Mouse (Mus musculus) macrophage (primary cell): ENCODE data around the gene Lsm2. TPM values are rescaled to one million over a fixed set of nuclear protein-coding genes. Genes with fewer than 3 reads are reported as not detected.
"Not testable (repeated sequence)": the region's sequence is repeated elsewhere in the genome, so short reads cannot be mapped to it uniquely, and the experiment has no call there.

Experiments
- H3K27ac ChIP-seq: fragments of 350-480 bp; formaldehyde crosslinking; 2 replicates; pipeline ENCODE4 v1.9.0; 2021
- H3K36me3 ChIP-seq: fragments of 350-480 bp; formaldehyde crosslinking; 2 replicates; pipeline ENCODE4 v1.9.0; 2021; ENCODE audit errors: inconsistent target
- H3K4me3 ChIP-seq: fragments of 350-480 bp; formaldehyde crosslinking; 2 replicates; pipeline ENCODE4 v1.9.0; 2021; ENCODE audit errors: inconsistent target
- H3K79me2 ChIP-seq: fragments of 350-480 bp; formaldehyde crosslinking; 2 replicates; pipeline ENCODE4 v1.9.0; 2021; ENCODE audit errors: inconsistent target
- WGBS: methylation state at CpG from one replicate; pipeline ENCODE4 v1.1.7; 2026; ENCODE audit warnings: inconsistent platforms; ENCODE audit not compliant: missing documents; 5-methylcytosine and 5-hydroxymethylcytosine counted together
- polyA plus RNA-seq: library from polyadenylated mRNA; stranded (reverse); fragments of 250-400 nt; gene quantifications from 3 replicates; pipeline ENCODE4 v1.2.4, GENCODE M21; 2018; ENCODE audit warnings: inconsistent platforms

The Lsm2 gene
- polyA plus RNA-seq, 1 experiment from 2014 or later = 52.8 TPM

- Histone ChIP-seq H3K36me3 (peaks cover 11% of the 10 kb centered on the region; the same call in 1 of the 2 replicates), H3K27ac (peak overlapping the region; percentile 68), H3K4me3 (peak overlapping the region; percentile 84), H3K79me2 (peaks cover 31% of the 10 kb centered on the region)
- WGBS = 1% methylated on average over 15 of the region's 15 CpGs
These were observed 666 bp downstream of the Lsm2 start for GRCm38 (mm10) chr17:34982328-34982727.

GRCm38 (mm10) chr17:34984218-34984617, 2.6 kb downstream of the Lsm2 start:
- WGBS = 94% methylated on average over 2 of the region's 2 CpGs
- Histone ChIP-seq H3K36me3 (peaks cover 11% of the 10 kb centered on the region; the same call in 1 of the 2 replicates), H3K4me3 (no peak overlapping the region), H3K27ac (no peak overlapping the region), H3K79me2 (peaks cover 31% of the 10 kb centered on the region)

- H3K27ac ChIP-seq = no peak overlapping the region
- no peak overlapping the region for H3K4me3 ChIP-seq
- H3K36me3 ChIP-seq = no peaks in the 10 kb centered on the region
- peaks cover 34% of the 10 kb centered on the region for H3K79me2 ChIP-seq
These were observed 13.1 kb downstream of the Lsm2 start for GRCm38 (mm10) chr17:34994751-34995150.

GRCm38 (mm10) chr17:34995192-34995591, 13.5 kb downstream of the Lsm2 start:
- H3K27ac ChIP-seq, H3K36me3 ChIP-seq, H3K4me3 ChIP-seq: not testable (repeated sequence)
- 77% methylated on average over 4 of the region's 4 CpGs for WGBS
- peaks cover 37% of the 10 kb centered on the region for H3K79me2 ChIP-seq

GRCm38 (mm10) chr17:34995927-34996326, 14.3 kb downstream of the Lsm2 start:
- peaks cover 37% of the 10 kb centered on the region for H3K79me2 ChIP-seq
- H3K4me3 ChIP-seq, H3K36me3 ChIP-seq, H3K27ac ChIP-seq: not testable (repeated sequence)
- WGBS = 69% methylated on average over 4 of the region's 4 CpGs

- no peak overlapping the region for H3K4me3 ChIP-seq
- peaks cover 37% of the 10 kb centered on the region for H3K79me2 ChIP-seq
- no peak overlapping the region for H3K27ac ChIP-seq
- WGBS = 86% methylated on average over 12 of the region's 14 CpGs
- no peaks in the 10 kb centered on the region for H3K36me3 ChIP-seq
These were observed 14.9 kb downstream of the Lsm2 start for GRCm38 (mm10) chr17:34996411-34997141.

- no peak overlapping the region for H3K4me3 ChIP-seq
- 81% methylated on average over 3 of the region's 5 CpGs for WGBS
- peaks cover 37% of the 10 kb centered on the region for H3K79me2 ChIP-seq
- H3K36me3 ChIP-seq = no peaks in the 10 kb centered on the region
- H3K27ac ChIP-seq = no peak overlapping the region
These were observed 15.5 kb downstream of the Lsm2 start for GRCm38 (mm10) chr17:34997142-34997483.

- peak overlapping the region; percentile 72 for H3K4me3 ChIP-seq
- WGBS = 58% methylated on average over 15 of the region's 15 CpGs
- H3K36me3 ChIP-seq = no peaks in the 10 kb centered on the region
- peak overlapping the region; percentile 94 for H3K27ac ChIP-seq
- H3K79me2 ChIP-seq = peaks cover 54% of the 10 kb centered on the region
These were observed 17.1 kb downstream of the Lsm2 start for GRCm38 (mm10) chr17:34998526-34999430.

- peaks cover 67% of the 10 kb centered on the region for H3K79me2 ChIP-seq
- H3K4me3 ChIP-seq = peak overlapping the region; percentile 72
- H3K36me3 ChIP-seq = not testable (repeated sequence)
- 0% methylated on average over 26 of the region's 32 CpGs for WGBS
- H3K27ac ChIP-seq = peak overlapping the region; percentile 94
These were observed 18.4 kb downstream of the Lsm2 start for GRCm38 (mm10) chr17:34999871-35000716.

GRCm38 (mm10) chr17:35000717-35001451, 19.2 kb downstream of the Lsm2 start, which contains the start of gene Vars:
TSS of gene Vars (plus strand) at chr17:35000987.
- Histone ChIP-seq H3K27ac (peak within 1 kb of the TSS; percentile 94), H3K36me3 (peaks cover 13% of the 10 kb centered on the region; the same call in 1 of the 2 replicates)
- under 1% methylated on average over 77 of the region's 83 CpGs for WGBS

GRCm38 (mm10) chr17:35001452-35002152, 19.9 kb downstream of the Lsm2 start:
- peaks cover 67% of the 10 kb centered on the region for H3K79me2 ChIP-seq
- 1% methylated on average over 35 of the region's 35 CpGs for WGBS
- H3K4me3 ChIP-seq = peak overlapping the region; percentile 40
- peak overlapping the region; percentile 70 for H3K27ac ChIP-seq
- peaks cover 13% of the 10 kb centered on the region; the same call in 1 of the 2 replicates for H3K36me3 ChIP-seq

More at GRCm38 (mm10) chr17:35000717-35001451, 19.2 kb downstream of the Lsm2 start, which contains the start of gene Vars:
- Histone ChIP-seq H3K4me3 (peak within 1 kb of the TSS; percentile 72), H3K79me2 (peaks cover 69% of the 10 kb centered on the region)

- peaks cover 60% of the 10 kb centered on the region for H3K79me2 ChIP-seq
- peak overlapping the region; percentile 40 for H3K4me3 ChIP-seq
- H3K27ac ChIP-seq = peak overlapping the region; percentile 70
- peaks cover 13% of the 10 kb centered on the region; the same call in 1 of the 2 replicates for H3K36me3 ChIP-seq
- WGBS = 3% methylated on average over 12 of the region's 12 CpGs
These were observed 20.6 kb downstream of the Lsm2 start for GRCm38 (mm10) chr17:35002153-35002865.
